Mouse (Mus musculus) NIH3T3 (cell line): ENCODE results near the gene Wif1.

ENCODE experiments used
- DNase-seq: peaks from one replicate; pipeline ENCODE4 v3.0.0-alpha.2; 2012; ENCODE audit warnings: low read depth

The Wif1 gene

DNA sequence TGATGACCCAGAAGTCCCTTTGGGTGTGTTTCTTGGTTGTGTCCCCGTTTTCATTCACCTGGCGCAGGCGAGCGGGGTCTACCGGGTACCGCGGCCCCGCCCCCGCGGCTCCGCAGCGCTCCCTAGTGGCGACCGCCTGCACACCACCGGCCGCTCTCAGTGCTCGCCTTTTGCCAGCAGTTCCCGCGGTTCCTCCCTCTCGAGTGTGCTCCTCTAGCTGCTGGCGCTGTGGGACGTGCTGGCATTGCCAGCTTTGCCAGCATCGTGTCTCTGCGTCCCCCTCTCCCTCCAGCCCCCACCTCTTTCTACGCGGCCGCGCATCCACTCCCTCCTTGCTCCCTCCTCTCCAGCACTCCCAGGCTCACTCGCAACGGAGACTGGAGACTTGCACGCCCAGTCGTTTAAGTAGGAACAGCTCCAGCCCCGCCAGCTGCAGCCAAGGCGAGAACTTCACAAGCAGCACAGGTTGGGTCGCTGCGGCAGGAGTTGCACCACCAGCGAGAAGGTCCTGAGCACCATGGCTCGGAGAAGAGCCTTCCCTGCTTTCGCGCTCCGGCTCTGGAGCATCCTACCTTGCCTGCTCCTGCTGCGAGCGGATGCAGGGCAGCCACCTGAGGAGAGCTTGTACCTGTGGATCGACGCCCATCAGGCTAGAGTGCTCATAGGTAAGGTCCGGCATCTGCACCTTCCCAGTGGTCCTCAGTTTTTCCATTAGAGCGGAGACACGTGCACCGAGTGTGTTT lies at the start of gene Wif1:
Gene Wif1 (plus strand): TSS at position 135 of the 743 bp plus-strand sequence.
- peak; percentile 84 for DNase-seq

DNA sequence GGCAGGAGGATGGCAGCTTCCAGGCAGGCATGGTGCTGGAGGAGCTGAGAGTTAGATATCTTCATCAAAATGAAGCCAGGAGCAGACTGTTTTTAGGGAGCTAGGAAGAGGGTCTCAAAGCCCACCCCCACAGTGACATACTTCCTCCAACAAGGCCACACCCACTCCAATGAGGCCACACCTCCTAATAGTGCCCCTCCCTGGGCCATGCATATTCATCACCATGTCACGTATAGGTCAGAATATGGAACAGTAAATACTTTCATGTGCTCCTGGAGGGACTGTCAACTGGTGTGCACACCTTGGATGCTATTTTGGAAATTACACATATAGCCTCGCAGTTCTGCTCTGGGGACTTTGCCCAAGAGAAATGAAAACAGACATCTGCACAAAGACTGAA lies 31.6 kb upstream of the Wif1 start:
- no peak for DNase-seq

GRCm38 (mm10) chr10:121011496-121011895 lies 22.3 kb upstream of the Wif1 start:
- DNase-seq, result no peak

- no peak for DNase-seq
Measured at GRCm38 (mm10) chr10:121016291-121016690, 17.5 kb upstream of the Wif1 start.

- no peak for DNase-seq
Measured at GRCm38 (mm10) chr10:121016711-121017503, 16.9 kb upstream of the Wif1 start.

GRCm38 (mm10) chr10:121022951-121023350 lies 10.8 kb upstream of the Wif1 start:
- no peak for DNase-seq

DNA sequence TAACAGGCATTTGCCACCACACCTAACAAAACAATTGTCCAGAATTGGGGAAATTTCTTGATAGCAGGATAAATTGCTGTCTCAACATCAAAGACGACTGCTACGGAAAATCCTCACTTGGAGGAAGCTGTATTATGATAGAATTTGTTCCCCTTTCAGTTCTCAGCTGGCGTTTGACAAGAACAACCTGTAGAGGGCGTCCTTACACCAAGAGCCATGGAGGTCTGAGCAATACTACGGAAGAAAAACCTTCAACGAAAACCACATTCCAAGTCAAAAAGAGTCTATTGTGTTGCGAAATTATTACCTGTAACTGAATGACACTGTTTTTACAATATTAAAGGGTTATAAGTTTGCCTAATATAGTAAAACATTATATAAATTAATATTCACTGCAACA lies 2.0 kb upstream of the Wif1 start:
- peak; percentile 34 for DNase-seq

GRCm38 (mm10) chr10:121033128-121033791 lies 500 bp upstream of the Wif1 start:
- peak; percentile 88 for DNase-seq

GRCm38 (mm10) chr10:121034569-121034947 lies 798 bp downstream of the Wif1 start:
- no peak for DNase-seq

DNA sequence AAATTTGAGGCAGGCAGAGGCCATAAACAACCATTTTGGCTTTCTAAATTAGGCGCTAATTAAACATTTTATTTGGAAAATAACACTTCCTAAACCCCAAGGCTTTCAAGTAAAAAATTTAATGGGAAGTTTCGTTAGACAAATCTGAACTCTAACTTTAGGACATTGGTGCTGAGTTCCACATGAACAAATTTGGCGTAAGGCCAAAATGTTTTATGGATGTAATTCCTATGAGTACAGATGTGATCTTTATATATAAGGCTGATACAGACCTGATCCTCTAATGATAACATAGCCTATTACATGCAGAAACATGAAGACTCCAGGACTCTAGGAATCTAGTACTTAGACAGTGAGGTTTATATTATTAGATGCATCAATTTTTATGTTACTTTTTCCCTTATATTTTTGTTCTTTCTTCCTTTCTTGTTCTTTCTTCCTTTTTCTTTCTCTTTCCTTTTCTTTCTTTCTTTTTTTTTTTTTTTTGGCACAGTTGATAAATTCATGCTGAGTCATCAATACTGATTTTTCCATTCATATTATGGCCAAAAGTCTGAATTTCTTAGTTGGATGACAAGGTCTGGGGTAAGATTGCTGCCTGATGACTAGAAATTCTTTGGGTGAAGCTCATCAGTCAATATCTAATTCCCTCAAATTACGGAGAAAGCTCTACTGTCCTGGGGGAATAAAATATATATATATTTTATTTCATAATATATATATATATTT lies 5.0 kb downstream of the Wif1 start:
- no peak for DNase-seq

DNA sequence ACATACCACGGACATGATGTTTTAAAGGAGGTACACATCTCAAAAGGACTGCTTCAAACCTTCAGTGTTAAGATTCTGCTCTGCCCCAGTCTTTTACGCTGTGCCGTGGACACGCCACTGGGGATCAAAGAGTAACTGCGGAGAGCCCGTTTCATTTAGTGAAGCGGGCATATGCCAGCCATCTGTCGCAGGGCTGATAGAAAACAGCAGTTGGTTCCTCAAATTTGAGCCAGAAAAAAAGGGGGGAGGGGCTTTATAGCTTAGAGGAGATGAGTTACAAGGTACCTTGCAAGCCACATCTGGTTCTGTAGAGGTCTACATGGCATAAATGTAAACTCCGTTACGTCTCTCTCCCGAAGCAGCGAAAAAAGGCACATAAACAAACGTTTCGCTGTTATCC lies 7.2 kb downstream of the Wif1 start:
- DNase-seq, result no peak

- DNase-seq, result no peak
Measured at GRCm38 (mm10) chr10:121047440-121047839, 13.7 kb downstream of the Wif1 start.

DNA sequence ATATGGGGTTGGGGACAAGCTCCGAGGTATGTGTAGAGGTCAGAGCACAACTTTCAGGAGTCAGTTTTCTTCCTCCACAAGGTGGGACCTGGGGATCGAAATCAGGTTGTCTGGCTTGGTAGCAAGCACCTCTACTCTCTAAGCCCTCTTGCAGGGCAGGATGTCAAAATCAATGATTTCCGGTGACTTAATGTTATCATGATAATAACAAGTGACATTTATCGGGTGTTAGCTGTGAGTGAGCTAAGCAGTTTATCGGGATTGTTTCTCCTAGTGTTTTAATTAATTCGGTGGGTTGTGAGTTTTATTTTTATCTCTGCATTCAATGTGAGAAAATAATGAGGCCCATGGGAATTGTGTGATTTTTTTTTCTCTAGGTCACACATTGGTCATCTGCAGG lies 18.3 kb downstream of the Wif1 start:
- no peak for DNase-seq

DNA sequence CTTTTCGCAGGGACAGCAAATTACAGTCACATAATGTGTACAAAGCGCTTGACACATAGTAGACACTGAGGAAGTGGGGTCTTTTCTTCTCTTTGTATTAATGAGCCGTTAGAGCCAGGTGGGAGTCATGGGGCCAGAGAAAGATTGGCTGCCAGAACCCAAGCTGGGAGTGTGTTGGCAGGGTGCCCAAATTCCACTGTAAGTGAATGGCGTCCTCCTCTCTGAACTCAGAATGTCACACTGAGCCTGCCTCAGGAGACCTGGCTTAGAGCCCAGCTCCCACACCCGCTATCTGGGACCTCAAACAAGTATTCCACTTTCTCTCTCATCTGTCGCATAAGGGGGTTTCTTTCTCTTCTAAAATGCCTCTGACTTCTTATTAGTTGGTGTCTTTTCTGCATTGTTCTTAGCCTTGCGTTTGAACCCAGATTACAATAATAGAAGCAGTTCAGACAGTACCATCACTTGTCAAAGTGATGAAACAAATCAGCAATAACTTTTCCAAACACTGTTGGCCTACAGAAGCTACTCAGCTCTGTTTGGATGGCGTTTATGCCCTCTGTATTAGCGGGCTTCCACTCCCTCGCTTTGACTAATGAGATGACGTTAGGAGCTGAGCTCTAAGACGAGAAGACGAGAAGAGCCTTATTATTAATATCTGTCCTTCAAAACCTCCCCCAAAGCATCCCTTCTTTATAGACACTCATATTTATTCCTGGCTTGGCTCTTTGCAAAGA lies 21.9 kb downstream of the Wif1 start:
- peak; percentile 48 for DNase-seq

DNA sequence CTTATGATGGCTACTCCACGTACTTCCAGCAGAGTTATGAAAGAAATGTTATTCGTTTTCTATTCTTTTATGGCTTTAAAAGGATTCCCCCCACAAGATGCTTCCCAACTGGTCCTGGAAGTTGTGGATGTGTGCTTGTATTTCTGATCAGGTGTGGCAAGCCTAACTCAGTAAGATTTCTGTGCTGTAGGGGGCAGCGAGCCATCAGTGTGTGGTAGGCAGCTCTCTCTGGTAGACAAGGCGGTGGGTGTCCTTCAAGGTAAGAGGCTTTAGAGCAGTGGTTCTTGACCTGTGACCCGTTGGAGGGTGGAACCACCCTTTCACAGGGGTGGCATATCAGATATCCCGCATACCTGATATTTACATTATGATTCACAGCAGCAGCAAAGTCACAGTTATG lies 23.1 kb downstream of the Wif1 start:
- DNase-seq, result no peak

- no peak for DNase-seq
Measured at GRCm38 (mm10) chr10:121059043-121060003, 25.6 kb downstream of the Wif1 start.

DNA sequence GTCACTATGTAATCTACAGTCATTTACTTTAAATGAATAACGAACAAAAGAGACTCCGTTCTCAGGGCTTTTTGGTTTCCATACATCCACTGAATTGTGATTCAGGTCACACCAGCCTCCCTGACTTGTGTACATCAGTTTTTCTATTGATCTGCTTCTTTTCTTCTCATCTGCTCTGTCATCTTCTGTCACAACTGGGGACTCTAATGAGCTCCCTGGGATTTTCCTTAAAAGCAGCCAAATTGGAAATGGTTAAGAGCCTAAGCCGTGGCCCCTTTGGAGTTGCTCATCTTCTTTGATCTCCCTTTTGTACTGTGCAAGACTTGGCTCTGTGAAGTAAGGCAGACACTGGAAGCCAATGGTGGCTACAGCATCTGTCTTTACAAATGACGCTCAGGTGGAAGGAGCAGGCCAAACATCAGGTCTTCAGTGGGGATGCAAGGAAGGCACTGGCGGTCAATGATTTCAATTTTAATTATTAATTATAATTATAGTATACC lies 27.6 kb downstream of the Wif1 start:
- DNase-seq, result no peak

DNA sequence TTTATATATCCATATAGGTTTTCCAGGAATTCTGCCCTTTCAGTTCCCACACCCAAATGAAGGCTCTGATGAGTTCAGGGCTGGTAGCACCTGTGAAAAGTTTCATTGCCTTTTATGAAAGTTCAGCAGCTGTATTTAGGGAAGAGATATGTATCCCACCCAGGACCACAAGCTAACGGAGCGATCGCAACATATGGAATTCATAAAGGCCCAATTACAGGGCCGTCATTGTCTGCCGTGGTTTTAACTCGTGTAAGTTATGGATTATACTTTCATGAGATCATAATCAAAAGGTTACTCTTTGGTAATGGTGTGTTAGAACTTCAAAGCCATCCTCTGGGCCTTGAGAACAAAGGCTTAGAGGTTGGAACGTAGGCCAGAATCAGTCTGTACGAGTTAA lies 28.9 kb downstream of the Wif1 start:
- DNase-seq, result no peak

DNA sequence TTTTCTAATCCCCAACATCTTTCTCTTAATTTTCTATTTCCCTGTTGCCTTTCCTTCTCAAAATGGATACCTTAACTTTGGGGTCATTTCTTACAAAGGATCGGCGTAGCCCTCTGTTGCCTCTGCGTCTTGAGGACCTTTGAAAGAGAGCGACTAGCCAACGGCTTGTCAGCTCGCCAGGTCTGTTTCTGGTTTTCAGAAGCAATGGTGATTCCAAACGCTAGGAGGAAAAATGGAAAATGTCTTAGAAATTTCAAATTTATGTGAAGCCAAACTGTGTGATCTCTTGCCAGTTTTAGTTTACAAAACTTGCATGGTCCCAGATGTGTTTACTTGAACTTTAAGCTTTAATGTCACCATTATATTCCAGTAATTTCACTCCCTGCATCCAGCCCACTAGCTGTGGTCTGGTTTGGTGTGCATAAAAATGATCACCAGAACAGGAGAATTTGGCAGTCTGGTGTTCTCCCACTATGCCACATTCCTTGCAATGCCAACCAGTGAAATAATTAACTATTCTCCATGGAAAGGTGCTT lies 33.7 kb downstream of the Wif1 start:
- DNase-seq, result no peak

DNA sequence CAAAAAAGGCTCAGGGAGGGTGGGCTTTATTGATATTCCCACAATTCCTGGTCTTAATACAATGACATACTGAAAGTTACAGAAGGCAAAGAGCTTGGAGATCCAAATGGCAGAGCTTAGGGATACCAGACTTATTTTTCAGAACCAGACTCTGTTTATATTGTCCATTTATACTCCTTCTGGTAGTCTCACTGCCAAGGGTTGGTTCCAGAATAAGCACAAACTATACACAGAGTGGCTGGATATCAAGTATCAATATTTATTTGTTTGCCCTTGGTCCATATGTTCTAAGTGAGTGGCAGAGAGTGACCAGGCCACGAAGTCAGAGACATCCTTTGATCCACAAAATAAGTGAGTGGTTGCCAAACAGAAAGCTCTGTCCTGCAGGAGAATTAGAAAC lies 34.2 kb downstream of the Wif1 start:
- DNase-seq, result no peak
